Mouse (Mus musculus) brain, adult 2 months (tissue): ENCODE measurements around the gene Cnot3.
A peak's percentile ranks its signal among the peaks of the same experiment; 100 is the strongest.
"Not testable (repeated sequence)": the region's sequence is repeated elsewhere in the genome, so short reads cannot be mapped to it uniquely, and the experiment has no call there.

Source experiments
- DNase-seq: peaks from one replicate; pipeline ENCODE4 v3.0.0; 2011; ENCODE audit warnings: low read depth, low spot score

The Cnot3 gene

DNA sequence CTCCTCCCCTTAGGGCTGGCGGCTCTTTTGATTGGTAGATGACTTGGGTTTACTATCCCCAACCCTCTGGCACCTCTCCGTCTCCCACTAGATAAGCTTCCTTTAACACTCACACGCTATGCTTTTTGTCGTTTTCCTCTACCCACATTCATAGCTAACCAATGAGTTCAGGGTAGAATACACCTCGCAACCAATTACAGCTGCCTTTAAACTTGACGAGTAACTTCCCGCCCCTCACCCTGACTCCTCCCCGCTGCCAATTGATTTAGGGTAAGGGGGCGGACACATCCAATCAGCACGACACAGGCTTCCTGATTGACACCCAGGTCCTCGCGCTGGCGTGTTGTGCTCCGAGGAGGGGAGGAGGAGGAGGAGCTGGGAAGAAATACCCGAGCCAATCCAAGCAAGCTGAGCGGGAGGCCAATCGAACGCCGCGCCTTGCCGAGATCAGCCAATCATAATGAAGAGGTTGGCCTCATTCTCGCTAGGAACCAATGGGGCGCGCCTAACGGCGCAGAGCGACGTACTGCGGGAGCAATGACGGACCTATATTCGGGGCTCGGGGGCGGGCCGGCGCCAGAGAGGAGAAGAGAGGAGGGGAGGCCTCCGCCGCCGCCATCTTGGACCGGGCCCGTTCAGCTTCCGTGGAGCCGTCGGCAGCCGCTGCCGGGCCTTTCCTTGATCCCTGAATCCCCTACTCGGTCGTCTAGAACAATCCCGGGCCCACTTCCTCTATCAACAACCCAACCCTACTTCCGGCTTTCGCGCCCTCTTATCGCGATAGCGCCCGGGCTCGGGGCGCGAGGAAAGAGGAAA lies at the start of gene Cnot3:
Gene Cnot3 (plus strand): TSS at position 597 of the 816 bp plus-strand sequence.
- peak; percentile 100 for DNase-seq

DNA sequence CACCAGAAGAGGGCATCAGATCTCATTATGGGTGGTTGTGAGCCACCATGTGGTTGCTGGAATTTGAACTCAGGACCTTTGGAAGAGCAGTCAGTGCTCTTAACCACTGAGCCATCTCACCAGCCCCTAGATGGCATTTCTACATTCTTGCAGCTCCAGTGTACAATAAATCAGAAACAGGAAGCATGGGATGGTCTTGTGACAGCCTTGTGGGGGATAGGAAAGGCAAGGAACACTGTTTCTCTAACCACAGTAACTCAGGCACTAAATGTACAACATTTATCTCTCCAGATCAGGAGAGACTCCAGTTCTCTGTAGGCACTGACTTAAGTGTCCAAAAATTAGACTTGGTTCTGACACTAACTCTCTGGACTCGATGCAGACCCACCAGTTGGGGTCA lies 47.3 kb upstream of the Cnot3 start:
- not testable (repeated sequence) for DNase-seq

DNA sequence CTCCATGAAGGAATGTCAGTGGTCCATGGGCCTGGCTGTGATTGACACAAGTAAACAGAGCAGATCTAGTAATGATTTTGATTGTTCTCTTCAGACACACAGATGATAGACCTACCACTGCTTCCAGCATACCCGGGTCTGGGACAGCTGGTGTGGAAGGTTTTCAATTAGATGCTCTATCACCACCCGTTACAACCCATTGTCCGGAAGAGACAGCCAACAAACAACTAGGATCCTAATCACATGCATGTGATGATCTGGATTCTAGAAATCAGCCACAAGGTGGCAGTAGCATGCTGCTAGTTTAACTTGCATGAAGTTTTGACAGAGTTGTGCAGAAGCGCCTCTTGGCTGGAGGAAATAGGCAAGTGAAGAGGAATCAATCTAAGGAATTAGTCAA lies 43.9 kb upstream of the Cnot3 start:
- DNase-seq: peak; percentile 86

DNA sequence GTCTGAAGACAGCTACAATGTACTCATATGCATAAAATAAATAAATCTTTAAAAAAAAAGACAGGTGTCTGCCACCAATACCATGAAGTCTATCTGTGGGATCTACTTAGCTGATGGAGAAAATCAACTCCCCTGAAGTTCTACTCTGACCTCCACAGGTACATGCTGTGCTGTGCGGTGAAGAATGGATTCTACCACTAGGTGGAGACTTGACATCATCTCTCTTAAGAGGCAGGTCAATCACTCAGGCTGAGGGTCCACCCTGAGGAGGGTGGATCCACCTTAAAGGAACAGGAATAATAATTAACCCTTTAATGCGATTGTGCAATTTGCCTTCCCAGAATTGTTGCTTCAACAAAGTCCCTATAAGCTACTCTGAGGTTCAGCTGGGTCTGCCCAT lies 38.3 kb upstream of the Cnot3 start:
- peak; percentile 41 for DNase-seq

DNA sequence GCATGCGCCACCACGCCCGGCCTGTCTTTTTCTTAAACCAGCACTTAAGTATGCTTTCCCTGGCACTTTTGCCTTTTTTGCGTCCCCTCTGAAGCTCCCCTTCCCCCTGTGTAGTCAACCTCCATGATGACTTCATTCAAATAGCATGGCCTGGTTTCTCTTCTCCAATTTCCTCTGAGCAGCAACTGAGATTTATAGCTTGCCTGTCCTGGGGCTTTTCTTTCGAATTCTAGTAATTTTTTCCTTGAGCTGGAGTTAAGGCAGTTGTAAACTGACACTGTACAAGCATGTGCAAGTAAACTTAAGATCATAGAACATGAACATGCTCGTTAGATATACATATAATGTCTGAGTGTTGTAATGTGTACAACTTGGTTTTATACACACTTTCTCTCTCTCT lies 37.7 kb upstream of the Cnot3 start:
- DNase-seq: no peak

DNA sequence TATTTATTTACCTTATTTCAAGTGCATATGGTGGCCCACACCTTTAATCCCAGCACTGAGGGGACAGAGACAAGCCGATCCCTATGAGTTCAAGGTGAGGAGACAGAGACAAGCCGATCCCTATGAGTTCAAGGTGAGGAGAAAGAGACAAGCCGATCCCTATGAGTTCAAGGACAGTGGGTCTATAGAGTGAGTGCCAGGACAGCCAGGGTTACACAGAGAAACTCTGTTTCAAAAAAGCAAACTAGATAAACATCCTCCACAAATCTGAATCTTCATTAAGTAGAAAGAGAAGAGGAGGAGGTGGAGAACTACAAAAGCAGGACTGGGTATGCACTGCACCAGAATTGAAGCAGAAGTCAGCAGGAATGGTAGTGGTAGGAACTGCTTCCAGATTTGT lies 36.4 kb upstream of the Cnot3 start:
- DNase-seq: no peak

DNA sequence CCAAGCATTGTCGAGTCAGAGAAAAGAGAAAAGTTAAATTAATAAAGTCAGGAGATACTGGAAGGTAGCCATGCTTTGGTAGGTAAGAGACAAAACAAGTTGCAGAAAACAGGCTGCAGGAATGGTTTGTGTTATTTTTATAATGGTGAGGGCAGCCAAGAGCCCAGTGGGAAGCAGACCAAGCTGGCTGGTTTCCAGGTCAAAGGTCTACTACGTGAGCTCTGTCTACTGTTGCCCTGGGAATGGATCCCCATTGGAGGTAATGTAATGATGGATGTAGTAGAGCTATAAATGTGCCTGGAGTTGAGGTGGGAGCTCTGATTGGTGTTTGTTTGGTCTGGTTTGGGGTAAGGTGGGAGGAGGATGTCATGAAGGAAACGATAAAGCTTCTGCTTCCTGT lies 36.0 kb upstream of the Cnot3 start:
- no peak for DNase-seq

DNA sequence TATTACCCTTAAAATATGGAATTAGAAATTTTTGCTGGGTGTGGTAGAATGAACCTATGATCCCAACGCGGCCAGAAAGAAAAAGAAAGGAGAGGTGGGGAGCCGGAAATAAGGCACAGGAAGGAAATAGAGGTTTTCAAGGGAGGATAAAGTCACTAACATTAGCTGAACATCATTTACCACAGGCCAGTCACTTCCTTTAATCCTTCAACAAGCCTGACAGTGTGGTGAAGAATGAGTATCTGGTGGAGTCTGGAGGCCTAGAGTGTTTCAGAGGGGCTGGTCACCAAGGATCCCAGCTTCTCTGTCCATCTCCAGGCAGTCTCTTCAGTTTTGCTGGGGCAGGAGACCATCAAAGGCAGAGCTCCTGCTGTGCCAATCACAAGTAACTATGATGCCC lies 34.6 kb upstream of the Cnot3 start:
- DNase-seq: no peak

DNA sequence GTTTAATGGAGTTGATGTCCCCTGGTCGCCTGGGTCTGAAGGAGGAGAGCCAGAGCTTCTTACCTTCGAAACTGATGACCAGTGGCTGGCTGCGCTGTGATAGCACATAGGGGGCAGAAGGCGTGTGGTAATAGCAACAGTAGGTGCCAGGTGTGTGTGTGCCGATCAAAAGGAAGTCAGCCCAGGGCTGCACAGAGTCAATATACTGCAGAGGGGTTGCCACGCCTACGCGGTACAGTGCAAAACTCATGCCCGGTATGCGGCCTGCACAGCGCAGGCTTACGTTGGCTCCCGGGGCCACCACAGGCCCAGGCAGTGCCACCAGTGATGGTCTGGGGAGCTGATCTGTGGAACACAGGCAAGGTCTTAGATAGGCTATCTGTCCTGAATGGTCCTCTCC lies 34.1 kb upstream of the Cnot3 start:
- no peak for DNase-seq

DNA sequence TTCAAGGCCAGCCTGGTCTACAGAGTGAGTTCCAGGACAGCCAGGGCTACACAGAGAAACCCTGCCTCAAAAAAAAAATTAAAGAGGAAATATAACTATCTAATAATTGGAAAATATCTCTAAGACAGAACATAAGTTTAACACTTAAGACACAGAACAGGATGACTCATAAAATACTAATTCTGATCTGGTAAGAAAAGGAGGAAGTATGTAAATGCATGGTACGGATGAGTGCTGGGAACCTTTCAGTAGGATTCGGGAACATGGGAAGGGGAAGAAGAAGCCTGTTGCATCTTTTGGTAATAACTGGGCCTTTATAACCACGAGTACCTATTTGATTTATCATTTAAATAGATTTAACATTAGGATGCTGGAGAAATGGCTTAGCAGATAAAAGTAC lies 31.0 kb upstream of the Cnot3 start:
- no peak for DNase-seq

DNA sequence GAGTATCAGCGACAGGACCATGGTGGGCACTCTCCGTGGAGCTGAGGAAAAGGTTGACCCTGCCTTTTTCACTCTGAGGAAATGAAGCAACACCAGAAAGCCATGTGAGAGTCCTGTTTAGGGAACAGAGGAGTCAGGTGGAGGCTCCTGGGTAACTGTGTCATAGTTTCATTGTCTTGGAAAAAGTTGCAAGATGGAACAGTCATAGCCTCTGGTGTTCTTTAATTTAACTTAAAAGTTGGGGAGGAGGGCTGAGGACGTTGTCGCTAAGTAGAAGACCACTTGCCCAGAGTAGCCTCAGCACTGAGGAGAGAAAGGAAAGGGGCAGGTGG lies 29.0 kb upstream of the Cnot3 start, which contains the start of gene Oscar:
Gene Oscar (minus strand): TSS at position 101 of the 332 bp plus-strand sequence.
- DNase-seq: no peak

DNA sequence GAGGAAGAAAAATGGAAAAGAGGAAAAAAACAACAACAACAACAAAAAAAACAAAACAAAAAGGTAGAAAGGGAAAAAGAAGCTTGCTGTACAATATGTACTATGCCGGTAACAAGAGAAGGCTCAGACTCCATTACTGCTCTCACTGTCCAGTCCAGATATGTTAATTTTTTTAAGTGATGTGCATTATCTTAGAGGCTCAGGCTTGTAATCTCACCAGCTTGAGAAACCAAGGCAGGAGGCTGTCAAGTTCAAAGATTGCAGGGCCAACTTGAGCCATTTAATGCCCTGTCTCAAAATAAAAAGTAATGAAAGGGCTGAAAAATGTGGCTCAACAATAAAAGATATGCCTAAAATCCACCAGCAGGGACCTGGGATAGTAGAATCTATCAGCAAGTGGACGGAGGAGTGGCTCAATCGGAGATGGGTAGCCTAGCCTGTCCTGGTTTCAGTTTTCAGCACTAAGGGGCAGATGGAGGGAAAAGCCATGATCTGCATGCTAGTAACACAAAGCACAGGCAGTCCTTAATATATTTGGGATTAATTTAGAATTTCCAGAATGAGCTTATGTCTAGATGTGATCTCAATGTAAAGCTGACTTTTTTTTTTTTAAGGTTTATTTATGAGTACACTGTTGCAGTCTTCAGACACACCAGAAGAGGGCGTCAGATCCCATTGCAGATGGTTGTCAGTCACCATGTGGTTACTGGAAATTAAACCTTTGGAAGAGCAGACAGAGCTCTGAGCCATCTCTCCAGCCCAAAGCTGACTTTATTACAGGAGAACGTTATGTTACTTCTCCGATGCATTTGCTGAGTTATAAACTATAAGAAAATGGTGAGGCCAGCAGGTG lies 28.5 kb upstream of the Cnot3 start:
- DNase-seq: no peak

DNA sequence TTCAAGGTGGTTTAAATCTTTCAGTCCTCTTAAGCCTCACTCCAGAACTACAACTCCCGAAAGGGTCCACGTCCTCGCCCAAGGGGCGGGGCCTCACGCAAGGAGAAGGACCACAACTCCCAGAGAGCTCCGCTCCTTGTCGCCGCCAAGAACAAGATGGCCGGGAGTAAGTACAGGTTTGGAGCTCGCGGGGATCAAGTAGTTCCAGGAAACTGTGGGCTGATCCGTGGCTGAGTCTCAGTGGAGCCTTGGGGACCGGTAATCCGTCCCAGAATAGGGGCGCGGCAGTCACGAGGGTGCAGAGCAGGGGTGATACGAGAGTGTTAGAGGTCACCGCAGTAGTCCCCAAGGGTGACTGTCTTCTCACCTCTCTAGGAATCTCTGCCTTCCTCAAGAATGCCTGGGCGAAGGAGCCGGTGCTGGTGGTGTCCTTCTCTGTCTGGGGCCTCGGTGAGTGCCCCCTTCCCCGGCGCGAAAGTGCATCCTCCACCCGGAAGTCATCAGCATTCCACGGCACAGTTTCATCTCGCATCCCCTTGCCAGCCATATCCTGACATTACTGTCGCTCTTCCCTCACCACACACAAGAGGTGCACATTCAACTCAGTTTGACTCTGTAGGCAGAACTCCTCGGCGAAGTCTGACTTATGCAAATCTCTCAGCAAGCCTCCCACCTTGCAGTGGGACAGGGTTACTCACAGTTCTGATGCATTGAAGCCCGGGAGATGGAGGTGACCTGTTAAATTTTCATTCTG lies 27.6 kb upstream of the Cnot3 start, which contains the start of gene Ndufa3:
Gene Ndufa3 (plus strand): TSS at position 132 of the 754 bp plus-strand sequence.
- peak; percentile 98 for DNase-seq

DNA sequence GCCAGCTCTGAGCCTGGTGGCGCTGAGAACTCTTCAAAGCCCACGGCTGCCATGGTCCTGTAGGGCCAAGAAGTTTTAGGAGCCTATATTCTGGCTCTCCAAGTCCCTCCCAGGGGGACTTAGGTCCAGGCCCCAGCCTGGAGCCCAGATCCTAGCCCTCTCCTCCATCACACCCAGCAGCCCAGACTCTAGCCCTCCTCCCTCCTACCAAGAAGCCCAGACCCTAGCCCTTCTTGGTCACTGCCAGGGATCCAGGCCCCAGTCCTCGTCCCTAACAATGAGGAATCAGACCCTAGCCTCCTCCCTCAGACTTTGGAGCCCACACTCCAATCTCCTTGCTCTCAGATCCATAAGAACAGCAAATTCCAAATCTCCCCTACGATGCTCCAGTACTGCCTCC lies 16.0 kb upstream of the Cnot3 start:
- no peak for DNase-seq

DNA sequence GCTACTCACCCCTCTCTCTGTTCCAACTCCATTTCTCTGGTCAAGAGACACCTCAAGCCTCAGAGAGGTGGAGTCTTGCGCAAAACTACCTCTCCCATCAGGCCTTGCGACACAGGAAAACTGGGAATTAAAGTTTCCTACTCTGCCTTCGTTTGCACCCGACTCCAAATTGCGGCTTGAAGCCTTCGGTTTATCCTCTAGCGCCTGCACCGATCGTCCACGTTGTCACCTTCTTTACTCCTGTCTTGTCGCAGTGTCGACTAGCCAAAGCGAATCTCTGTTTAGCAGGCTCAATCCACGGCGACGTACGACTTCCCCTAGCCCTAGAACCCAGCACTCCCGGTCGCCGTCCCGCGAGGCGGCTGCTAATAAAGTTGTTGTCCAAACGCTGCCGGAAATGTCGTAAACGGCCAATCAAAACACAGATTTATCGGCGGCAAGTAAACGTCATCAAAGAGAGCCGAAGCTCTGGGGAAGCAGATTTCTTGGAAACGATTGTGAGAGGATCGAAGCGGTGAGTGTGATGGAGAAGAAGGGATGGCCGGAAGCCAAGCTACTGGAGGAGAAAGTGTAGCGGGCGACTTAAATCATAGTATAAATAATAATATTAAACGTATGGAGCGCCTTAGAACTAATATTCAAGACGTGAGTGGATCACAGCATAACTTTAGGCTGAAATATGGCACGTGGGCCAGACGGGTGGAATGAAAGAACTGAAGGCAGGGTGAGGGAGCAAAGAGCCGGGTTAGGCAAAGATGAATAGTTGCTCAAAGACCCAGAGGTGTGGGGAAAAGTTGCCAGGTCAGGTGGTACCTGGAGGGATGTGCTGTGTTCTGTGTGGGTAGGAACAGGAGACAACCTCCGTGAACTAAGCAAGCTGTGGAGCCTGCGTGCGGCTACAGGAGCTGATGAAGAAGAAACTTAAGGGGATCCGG lies 15.3 kb upstream of the Cnot3 start, which contains the start of the genes Tfpt and Prpf31:
Gene Tfpt (minus strand): TSS at position 387 of the 935 bp plus-strand sequence.
Gene Prpf31 (plus strand): TSS at position 443 of the 935 bp plus-strand sequence.
- DNase-seq: peak; percentile 99

DNA sequence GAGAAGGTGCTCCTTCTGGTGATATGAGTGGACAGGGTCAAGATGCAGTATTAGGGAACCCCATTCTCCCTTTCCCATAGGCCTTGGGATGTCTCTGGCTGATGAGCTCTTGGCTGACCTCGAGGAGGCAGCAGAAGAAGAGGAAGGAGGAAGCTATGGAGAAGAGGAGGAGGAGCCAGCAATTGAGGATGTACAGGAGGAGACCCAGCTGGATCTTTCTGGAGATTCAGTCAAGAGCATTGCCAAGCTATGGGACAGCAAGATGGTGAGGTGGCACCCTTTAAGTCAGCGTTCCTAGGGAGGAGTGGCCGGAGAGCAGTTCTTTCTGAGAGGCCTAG lies 14.6 kb upstream of the Cnot3 start:
- no peak for DNase-seq

DNA sequence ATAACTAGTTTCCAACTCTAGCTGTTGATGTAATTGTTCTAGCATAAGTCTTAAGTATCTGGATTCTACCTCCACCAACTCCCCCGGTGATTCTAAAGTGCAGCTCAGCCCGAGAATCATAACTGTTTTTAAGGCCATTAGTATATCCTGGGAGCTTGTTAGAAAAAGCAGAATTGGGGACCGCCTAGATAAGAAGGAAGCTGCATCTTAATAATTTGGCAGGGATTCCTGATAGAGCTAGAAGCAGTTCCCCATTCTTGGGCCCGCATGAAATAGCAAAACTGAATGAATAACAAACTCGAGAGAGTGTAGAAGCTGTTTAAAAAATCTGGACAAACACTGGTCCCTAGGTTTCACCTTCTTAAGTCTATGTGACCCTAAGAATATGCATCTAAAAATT lies 1.7 kb upstream of the Cnot3 start:
- DNase-seq: no peak

DNA sequence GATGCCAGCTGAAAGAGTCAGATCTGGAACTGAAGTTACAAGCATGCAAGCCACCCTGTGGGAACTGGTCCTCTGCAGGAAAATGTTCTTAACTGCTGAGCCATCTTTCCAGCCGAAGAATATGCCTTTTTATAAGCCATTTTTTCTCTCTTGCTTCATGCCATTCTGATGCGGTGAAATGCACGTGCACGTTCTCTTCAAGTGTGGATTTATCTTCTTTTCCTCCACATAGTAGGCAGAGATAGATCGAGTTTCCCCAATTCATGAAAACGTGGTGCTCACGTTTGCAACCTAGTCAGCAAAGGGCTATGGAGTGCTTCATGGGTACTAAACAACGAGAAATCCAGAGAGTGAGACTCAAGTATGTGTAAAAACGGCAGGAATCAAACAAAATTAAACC lies 1.2 kb upstream of the Cnot3 start:
- DNase-seq: no peak

DNA sequence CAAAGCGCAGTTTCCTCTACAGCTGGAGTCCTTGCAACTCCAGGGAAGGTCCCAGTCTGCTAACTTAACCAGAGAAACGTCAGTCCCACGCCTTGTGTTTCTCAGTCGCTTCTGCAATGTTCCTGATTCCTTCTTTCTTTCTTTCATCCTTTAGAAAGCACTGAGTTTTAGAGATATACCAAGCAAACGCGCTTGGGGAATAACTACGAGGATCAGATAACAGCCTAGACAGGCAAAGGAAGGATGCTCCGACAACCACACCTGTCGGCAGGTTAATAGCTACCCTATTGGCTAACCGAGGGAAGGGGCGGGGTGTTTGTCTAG lies 758 bp upstream of the Cnot3 start:
- no peak for DNase-seq

DNA sequence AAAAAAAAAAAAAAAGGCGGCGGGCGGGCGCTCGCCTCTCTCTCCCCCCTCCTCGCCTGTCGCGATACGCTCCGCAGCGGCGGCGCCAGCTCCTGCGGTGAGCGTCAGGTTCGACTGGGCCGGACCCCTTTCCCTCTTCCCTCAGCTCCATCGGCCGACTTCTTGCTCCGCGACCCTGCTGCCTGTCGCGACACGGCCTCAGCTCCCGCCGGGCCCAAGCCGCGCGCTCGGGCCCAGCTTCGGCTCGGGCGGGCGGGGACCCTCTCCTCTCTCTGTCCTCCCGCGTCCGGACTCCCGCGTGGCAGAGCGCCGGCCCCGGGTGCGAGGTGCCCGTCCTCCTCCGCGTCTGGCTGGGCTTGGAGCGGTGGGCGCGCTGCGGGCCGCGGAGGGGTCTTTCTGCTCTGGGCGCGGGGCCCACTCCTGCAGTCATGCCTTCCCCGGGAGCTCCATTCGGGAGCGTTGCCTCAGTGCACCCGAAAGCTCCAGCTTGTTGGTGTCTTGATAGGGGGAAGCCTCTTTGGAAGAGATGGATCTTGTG lies 489 bp downstream of the Cnot3 start:
- peak; percentile 18 for DNase-seq

DNA sequence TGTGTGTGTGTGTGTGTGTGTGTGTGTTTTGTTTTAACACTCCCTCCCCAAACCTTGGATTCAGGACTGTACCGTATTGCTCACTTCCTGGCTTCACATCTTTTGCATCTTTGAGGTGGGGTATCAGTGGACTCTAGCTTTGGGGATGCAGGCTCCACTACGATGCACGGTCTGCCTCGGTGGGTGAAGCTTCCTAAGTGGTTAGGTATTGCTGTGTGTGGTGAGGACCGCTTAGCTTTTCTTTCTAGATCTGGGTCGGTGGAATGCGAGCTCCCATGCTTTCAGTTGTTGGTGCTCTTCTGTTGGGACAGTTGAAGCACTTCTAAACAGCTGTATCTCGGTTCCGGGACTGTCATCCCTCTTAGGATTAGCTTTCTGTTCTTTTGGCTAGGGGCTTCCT lies 1.1 kb downstream of the Cnot3 start:
- no peak for DNase-seq
